Mouse (Mus musculus): ENCODE measurements at regions not wholly inside any gene's neighbourhood (a gene's known extent, or its start where the extent isn't known, plus 50 kb on each side); places are given as distances from the start of the nearest gene placed in this dataset.
"Not testable (repeated sequence)": the region's sequence is repeated elsewhere in the genome, so short reads cannot be mapped to it uniquely, and the experiment has no call there.

- Histone ChIP-seq H3K27me3 (ENCODE audit: control insufficient read depth, insufficient read depth, low read length, poor library complexity, severe bottlenecking) (no peaks in the 10 kb centered on the region), H3K36me3 (ENCODE audit: control insufficient read depth, insufficient read depth, low read length, poor library complexity, severe bottlenecking) (no peaks in the 10 kb centered on the region)
- DNase-seq (ENCODE audit: low read depth, low spot score): no peak
Measured at GRCm38 (mm10) chr6:66397411-66397810, 137.8 kb upstream of the Mad2l1 start.

- Histone ChIP-seq H3K36me3 (ENCODE audit: control insufficient read depth, insufficient read depth, low read length, poor library complexity, severe bottlenecking) (no peaks in the 10 kb centered on the region), H3K27me3 (ENCODE audit: control insufficient read depth, insufficient read depth, low read length, poor library complexity, severe bottlenecking) (no peaks in the 10 kb centered on the region)
- no peak for DNase-seq (ENCODE audit: low read depth, low spot score)
Measured at GRCm38 (mm10) chr6:66398674-66399073, 136.5 kb upstream of the Mad2l1 start.

GRCm38 (mm10) chr6:66399091-66399755, 136.0 kb upstream of the Mad2l1 start:
- H3K36me3 ChIP-seq (ENCODE audit: control insufficient read depth, insufficient read depth, low read length, poor library complexity, severe bottlenecking): no peaks in the 10 kb centered on the region
- H3K27me3 ChIP-seq (ENCODE audit: control insufficient read depth, insufficient read depth, low read length, poor library complexity, severe bottlenecking): no peaks in the 10 kb centered on the region
- no peak for DNase-seq (ENCODE audit: low read depth, low spot score)

- DNase-seq (ENCODE audit: low read depth, low spot score): no peak
- Histone ChIP-seq H3K36me3 (ENCODE audit: control insufficient read depth, insufficient read depth, low read length, poor library complexity, severe bottlenecking) (no peaks in the 10 kb centered on the region), H3K27me3 (ENCODE audit: control insufficient read depth, insufficient read depth, low read length, poor library complexity, severe bottlenecking) (no peaks in the 10 kb centered on the region)
Measured at GRCm38 (mm10) chr6:66401468-66401867, 133.7 kb upstream of the Mad2l1 start.

DNA sequence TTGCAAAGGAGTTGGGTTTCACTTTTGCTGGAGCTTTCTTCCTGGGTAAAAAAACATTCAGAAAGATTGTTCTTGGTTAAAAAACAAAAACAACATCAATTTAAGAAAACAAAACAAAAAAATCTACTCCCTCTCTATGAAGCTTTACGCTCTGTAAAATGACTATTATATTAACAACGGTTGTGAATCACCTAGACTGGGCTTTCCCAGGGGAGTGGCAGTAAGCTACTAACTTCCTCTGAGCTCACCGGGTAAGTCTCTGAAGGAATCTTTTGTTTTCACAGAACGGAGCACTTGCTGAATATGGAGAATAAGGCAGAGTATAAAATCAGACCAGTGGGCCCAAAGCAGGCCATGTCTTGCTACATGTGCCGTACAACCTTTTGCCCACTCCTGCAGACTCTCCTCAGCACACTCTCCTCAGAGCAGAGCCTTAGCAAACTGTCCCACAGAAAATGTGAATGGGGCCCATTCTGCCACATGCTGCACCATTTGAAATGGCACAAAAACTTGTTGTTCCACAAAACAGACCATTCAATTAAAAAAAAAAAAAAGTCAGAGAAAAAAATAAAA, 133.2 kb upstream of the Mad2l1 start:
- no peak for DNase-seq (ENCODE audit: low read depth, low spot score)
- H3K27me3 ChIP-seq (ENCODE audit: control insufficient read depth, insufficient read depth, low read length, poor library complexity, severe bottlenecking): no peaks in the 10 kb centered on the region
- no peaks in the 10 kb centered on the region for H3K36me3 ChIP-seq (ENCODE audit: control insufficient read depth, insufficient read depth, low read length, poor library complexity, severe bottlenecking)

- no peaks in the 10 kb centered on the region for H3K36me3 ChIP-seq (ENCODE audit: control insufficient read depth, insufficient read depth, low read length, poor library complexity, severe bottlenecking)
- no peaks in the 10 kb centered on the region for H3K27me3 ChIP-seq (ENCODE audit: control insufficient read depth, insufficient read depth, low read length, poor library complexity, severe bottlenecking)
- no peak for DNase-seq (ENCODE audit: low read depth, low spot score)
Measured at GRCm38 (mm10) chr6:66414822-66415221, 120.4 kb upstream of the Mad2l1 start.

GRCm38 (mm10) chr6:66419452-66420041, 115.6 kb upstream of the Mad2l1 start:
- no peaks in the 10 kb centered on the region for H3K36me3 ChIP-seq (ENCODE audit: control insufficient read depth, insufficient read depth, low read length, poor library complexity, severe bottlenecking)
- no peak for DNase-seq (ENCODE audit: low read depth, low spot score)
- no peaks in the 10 kb centered on the region for H3K27me3 ChIP-seq (ENCODE audit: control insufficient read depth, insufficient read depth, low read length, poor library complexity, severe bottlenecking)

DNA sequence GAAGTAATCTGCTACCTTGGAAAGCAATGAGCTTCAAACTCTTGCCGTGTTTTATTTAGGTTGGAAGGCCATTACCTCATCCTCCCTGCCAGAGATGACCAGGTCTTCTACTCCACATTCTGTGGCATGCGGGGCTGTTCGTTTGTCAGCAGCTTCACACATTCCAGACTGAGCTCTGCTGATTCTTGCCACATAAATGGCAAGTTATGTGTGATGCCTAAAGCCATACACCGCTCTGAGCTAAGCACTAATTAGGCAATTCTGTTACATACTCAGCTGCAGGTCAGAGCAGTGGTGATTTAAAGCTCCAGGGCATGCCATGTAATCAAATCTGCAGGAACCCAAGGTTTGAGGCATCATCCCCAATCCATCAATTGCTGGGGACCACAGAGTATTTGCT, 106.8 kb upstream of the Mad2l1 start:
- H3K36me3 ChIP-seq (ENCODE audit: control insufficient read depth, insufficient read depth, low read length, poor library complexity, severe bottlenecking): no peaks in the 10 kb centered on the region
- DNase-seq (ENCODE audit: low read depth, low spot score): no peak

GRCm38 (mm10) chr6:66450408-66450807, 84.8 kb upstream of the Mad2l1 start:
- H3K36me3 ChIP-seq (ENCODE audit: control insufficient read depth, insufficient read depth, low read length, poor library complexity, severe bottlenecking); H3K27me3 ChIP-seq (ENCODE audit: control insufficient read depth, insufficient read depth, low read length, poor library complexity, severe bottlenecking); DNase-seq (ENCODE audit: low read depth, low spot score): not testable (repeated sequence)

More for the DNA sequence above, 106.8 kb upstream of the Mad2l1 start:
- H3K27me3 ChIP-seq (ENCODE audit: control insufficient read depth, insufficient read depth, low read length, poor library complexity, severe bottlenecking): no peaks in the 10 kb centered on the region

DNA sequence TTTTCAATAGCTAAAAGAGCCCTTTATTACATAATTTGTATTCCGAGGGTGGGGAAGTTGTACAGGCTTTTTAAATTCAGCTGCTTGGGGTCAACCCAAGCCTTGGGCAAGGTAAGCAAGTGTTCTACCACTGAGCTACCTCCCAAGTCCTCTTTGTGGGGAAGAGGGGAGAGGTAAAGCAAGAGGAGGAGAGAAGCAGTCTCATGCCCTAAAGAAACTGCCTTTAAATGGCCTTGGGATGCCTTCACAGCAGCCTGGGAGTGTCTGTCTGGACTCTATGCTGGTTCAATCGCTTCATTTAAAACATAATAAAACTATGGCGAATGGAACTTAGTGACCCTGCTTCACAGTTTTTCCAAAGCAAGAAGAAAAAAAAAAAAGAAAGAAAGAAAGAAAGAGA, 77.0 kb upstream of the Mad2l1 start:
- no peak for DNase-seq (ENCODE audit: low read depth, low spot score)

DNA sequence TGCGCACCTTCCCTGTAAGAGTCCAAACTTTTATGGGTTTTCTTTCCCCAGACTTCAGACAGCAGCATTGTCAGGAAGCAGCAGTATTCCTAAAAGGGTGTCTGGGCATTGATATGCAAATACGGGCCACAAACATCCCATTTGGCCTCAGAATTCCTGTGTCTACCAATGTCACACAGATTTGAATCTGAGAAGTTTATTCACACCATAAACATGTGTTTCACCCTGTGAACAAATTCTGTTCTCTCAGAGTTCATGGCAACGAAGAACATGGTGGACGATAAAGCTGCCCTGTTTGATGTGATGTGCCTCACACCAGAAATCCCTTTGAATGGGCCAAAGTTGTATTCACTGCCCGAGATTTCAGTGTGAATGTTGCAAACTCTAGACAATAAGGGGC, 70.7 kb upstream of the Mad2l1 start:
- no peak for DNase-seq (ENCODE audit: low read depth, low spot score)

More for the DNA sequence above, 77.0 kb upstream of the Mad2l1 start:
- H3K36me3 ChIP-seq (ENCODE audit: control insufficient read depth, insufficient read depth, low read length, poor library complexity, severe bottlenecking): no peaks in the 10 kb centered on the region
- no peaks in the 10 kb centered on the region for H3K27me3 ChIP-seq (ENCODE audit: control insufficient read depth, insufficient read depth, low read length, poor library complexity, severe bottlenecking)

DNA sequence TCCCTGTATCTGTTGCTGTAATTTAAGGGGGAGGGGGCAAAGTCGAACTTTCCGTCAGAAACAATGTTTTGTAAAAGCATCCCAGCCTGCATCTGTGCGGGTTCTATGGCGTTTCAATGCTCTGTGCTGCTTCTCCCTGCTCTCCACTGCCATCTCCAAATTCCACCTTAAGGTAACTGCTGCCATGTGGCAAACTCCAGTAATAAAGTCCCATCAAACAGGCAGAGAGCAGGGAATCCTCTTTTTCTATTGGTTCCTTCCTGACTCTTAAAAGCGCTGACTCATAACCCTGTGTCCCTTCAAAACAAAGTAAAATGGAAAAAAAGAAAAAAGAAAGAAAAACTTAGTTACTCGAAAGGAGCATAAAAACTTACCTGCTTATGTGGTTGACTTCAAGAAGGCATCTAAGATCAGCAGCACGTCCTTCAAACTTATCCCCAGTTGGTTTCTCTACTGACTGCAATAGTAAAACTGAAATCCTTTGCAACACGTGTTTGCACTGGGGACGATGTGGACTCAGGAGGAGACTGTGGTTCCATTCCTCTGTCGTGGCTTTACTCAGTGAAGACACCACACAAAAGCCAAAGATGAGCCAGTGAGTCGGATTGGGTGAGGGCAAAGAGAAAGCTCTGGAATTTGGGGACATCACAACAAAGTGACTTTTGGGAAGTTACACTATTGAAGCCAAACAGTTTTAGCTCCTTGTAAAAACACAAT, 69.9 kb upstream of the Mad2l1 start:
- DNase-seq (ENCODE audit: low read depth, low spot score): no peak
- H3K36me3 ChIP-seq (ENCODE audit: control insufficient read depth, insufficient read depth, low read length, poor library complexity, severe bottlenecking): no peaks in the 10 kb centered on the region
- no peaks in the 10 kb centered on the region for H3K27me3 ChIP-seq (ENCODE audit: control insufficient read depth, insufficient read depth, low read length, poor library complexity, severe bottlenecking)

More for the DNA sequence above, 70.7 kb upstream of the Mad2l1 start:
- Histone ChIP-seq H3K36me3 (ENCODE audit: control insufficient read depth, insufficient read depth, low read length, poor library complexity, severe bottlenecking) (no peaks in the 10 kb centered on the region), H3K27me3 (ENCODE audit: control insufficient read depth, insufficient read depth, low read length, poor library complexity, severe bottlenecking) (no peaks in the 10 kb centered on the region)

DNA sequence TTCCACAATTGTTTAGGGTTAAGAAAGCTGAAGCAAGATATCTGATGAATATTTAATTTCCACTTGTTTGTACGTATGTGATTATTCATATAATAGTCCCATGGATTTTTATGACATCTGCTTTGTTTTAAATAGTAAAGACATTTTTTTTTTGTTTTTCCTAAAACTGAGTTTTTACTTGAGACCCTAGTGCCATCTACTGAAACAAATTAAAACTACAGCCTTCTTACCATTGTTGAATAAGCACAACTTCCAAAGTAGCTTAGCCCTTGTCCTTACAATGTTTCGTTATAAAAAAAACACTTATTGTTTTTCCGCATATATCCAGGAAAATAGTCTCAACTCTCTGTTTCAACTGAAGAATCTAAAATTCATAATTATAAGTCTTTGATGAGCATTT, 68.4 kb upstream of the Mad2l1 start:
- no peaks in the 10 kb centered on the region for H3K27me3 ChIP-seq (ENCODE audit: control insufficient read depth, insufficient read depth, low read length, poor library complexity, severe bottlenecking)
- no peaks in the 10 kb centered on the region for H3K36me3 ChIP-seq (ENCODE audit: control insufficient read depth, insufficient read depth, low read length, poor library complexity, severe bottlenecking)
- peak; percentile 24 for DNase-seq (ENCODE audit: low read depth, low spot score)

GRCm38 (mm10) chr6:66470627-66471249, 64.5 kb upstream of the Mad2l1 start:
- DNase-seq (ENCODE audit: low read depth, low spot score): no peak

GRCm38 (mm10) chr6:66471786-66472185, 63.4 kb upstream of the Mad2l1 start:
- H3K27me3 ChIP-seq (ENCODE audit: control insufficient read depth, insufficient read depth, low read length, poor library complexity, severe bottlenecking): no peaks in the 10 kb centered on the region
- H3K36me3 ChIP-seq (ENCODE audit: control insufficient read depth, insufficient read depth, low read length, poor library complexity, severe bottlenecking): no peaks in the 10 kb centered on the region
- DNase-seq (ENCODE audit: low read depth, low spot score): peak; percentile 17

More at GRCm38 (mm10) chr6:66470627-66471249, 64.5 kb upstream of the Mad2l1 start:
- H3K27me3 ChIP-seq (ENCODE audit: control insufficient read depth, insufficient read depth, low read length, poor library complexity, severe bottlenecking): no peaks in the 10 kb centered on the region
- no peaks in the 10 kb centered on the region for H3K36me3 ChIP-seq (ENCODE audit: control insufficient read depth, insufficient read depth, low read length, poor library complexity, severe bottlenecking)

Data from splenic B cell, adult 2 months (primary cell).